In genomic region chr10:93812774-93813415, GRCm38 (mm10) we compare ENCODE assay signal across 7 mouse cellular contexts. TPM values are rescaled to one million over a fixed set of nuclear protein-coding genes. Genes with fewer than 3 reads are reported as not detected.
A peak's percentile ranks its signal among the peaks of the same experiment; 100 is the strongest.
DNase-seq lines count a peak whose midpoint lies in the region; ATAC-seq and TF ChIP-seq lines count a peak whose summit lies in the region.

No protein-coding gene starts in this region.

- peaks cover 10% of the 10 kb centered on the region for H3K9me3 ChIP-seq in megakaryocyte, embryonic 14.5 days

- H3K27me3 ChIP-seq in Patski = no peaks in the 10 kb centered on the region
- peaks cover 4% of the 10 kb centered on the region for H3K27me3 ChIP-seq in megakaryocyte, embryonic 14.5 days (replicated peaks)

- in situ Hi-C loops in Patski (cut with MboI; ENCODE audit: low pct_unique_long_range_greater_than_20kb) = loop anchor here (5.0 to 25.0 kb wide), 4 partner anchors 46 to 751 kb away; no protein-coding TSS in a partner anchor

- POLR2A ChIA-PET in Patski (lab: Charles Lee) = interaction anchor here (0.6 to 1.1 kb wide), 2 partner anchors 48 to 202 kb away, joined by 3 read pairs; no protein-coding TSS in a partner anchor

- no peak for ATAC-seq in Patski

- peak overlapping the region; percentile 75 for H3K4me3 ChIP-seq in megakaryocyte, embryonic 14.5 days (replicated peaks)

- DNase-seq in Patski (ENCODE audit: low read depth, low spot score) = no peak
- DNase-seq in cerebellum, adult 9-11 months = peak; percentile 78
- peak; percentile 27 to 77 for DNase-seq in frontal cortex, postnatal 10 days (ENCODE audit: low spot score in 2 of 2)
- DNase-seq in induced T-regulatory cell, adult 2 months (ENCODE audit: low read depth) = peak; percentile 68
- peak; percentile 21 to 74 for DNase-seq in left cerebral cortex, adult 8-10 months (ENCODE audit: low spot score in 2 of 2)
- peak; percentile 73 for DNase-seq in right cerebral cortex, postnatal 25 days

- no peaks in the 10 kb centered on the region for H3K36me3 ChIP-seq in megakaryocyte, embryonic 14.5 days (replicated peaks; ENCODE audit: low read length)

- no peaks in the 10 kb centered on the region for H3K4me1 ChIP-seq in megakaryocyte, embryonic 14.5 days

- CTCF ChIA-PET in Patski (lab: Charles Lee) = interaction anchor here (0.9 to 2.4 kb wide), 10 partner anchors 17 to 226 kb away, joined by 3 to 10 read pairs (median 4); no protein-coding TSS in a partner anchor

- peak; percentile 92 for TF ChIP-seq CTCF in Patski (IDR thresholded peaks at IDR 0.05)

RNA-seq across cellular contexts. Expression of gene Usp44, which starts 18.5 kb away (rescaled TPM):
- polyA plus RNA-seq in Patski (2021) = 2.1 TPM
- not detected for total RNA-seq in left cerebral cortex, adult 8-10 months (2022)
- not detected in 2 replicates for polyA plus RNA-seq in megakaryocyte, embryonic 14.5 days (2012; ENCODE audit: insufficient read depth, low replicate concordance)
